Mouse (Mus musculus) lung, embryonic 14.5 days (tissue): ENCODE measurements around the gene Zfp879. TPM values are rescaled to one million over a fixed set of nuclear protein-coding genes. Genes with fewer than 3 reads are reported as not detected.
A peak's percentile ranks its signal among the peaks of the same experiment; 100 is the strongest.

Experiments used
- ATAC-seq: fragments of 200-750 bp; cut with Nextera tagmentation; 2 replicates; pipeline ENCODE4 v1.8.0; 2017; ENCODE audit warnings: mild to moderate bottlenecking, moderate TSS enrichment, moderate library complexity; ENCODE audit not compliant: insufficient read depth
- DNase-seq: peaks from one replicate; pipeline ENCODE4 v3.0.0-alpha.2; 2015
- H3K27ac ChIP-seq: fragments of 300-500 bp; sonication (generic); 2 replicates; pipeline ENCODE4 v1.5.1; 2014; ENCODE audit warnings: low read depth, mild to moderate bottlenecking, moderate library complexity
- H3K27me3 ChIP-seq: fragments of 300-500 bp; sonication (generic); 2 replicates; pipeline ENCODE4 v1.6.1; 2014; ENCODE audit warnings: low read length, control low read depth; ENCODE audit not compliant: insufficient read depth
- H3K36me3 ChIP-seq: fragments of 300-500 bp; sonication (generic); 2 replicates; pipeline ENCODE4 v1.6.1; 2014; ENCODE audit warnings: control low read depth; ENCODE audit not compliant: insufficient read depth
- H3K4me1 ChIP-seq: fragments of 300-500 bp; sonication (generic); 2 replicates; pipeline ENCODE4 v1.6.1; 2014; ENCODE audit warnings: antibody characterized with exemption, control low read depth; ENCODE audit not compliant: insufficient read depth
- H3K4me2 ChIP-seq: fragments of 300-500 bp; sonication (generic); 2 replicates; pipeline ENCODE4 v1.6.1; 2014; ENCODE audit warnings: mild to moderate bottlenecking
- H3K4me3 ChIP-seq: fragments of 300-500 bp; sonication (generic); 2 replicates; pipeline ENCODE4 v1.5.1; 2014; ENCODE audit warnings: low read depth, low read length
- H3K9ac ChIP-seq: fragments of 300-500 bp; sonication (generic); 2 replicates; pipeline ENCODE4 v1.6.1; 2014
- H3K9me3 ChIP-seq: fragments of 300-500 bp; sonication (generic); 2 replicates; pipeline ENCODE4 v1.6.1; 2016; ENCODE audit warnings: low read depth, low read length, control low read depth
- CTCF ChIP-seq: IDR thresholded peaks from 2 replicates; pipeline ENCODE4 v1.5.1; 2016; ENCODE audit warnings: antibody characterized with exemption, low read depth
- WGBS: fragments of 180-500 bp; shearing (Covaris S2); extraction: QIAGEN DNeasy Blood & Tissue Kit; methylation state at CpG from one replicate; pipeline ENCODE4 v1.1.7; 2014; 5-methylcytosine and 5-hydroxymethylcytosine counted together
- polyA plus RNA-seq: library from polyadenylated mRNA; unstranded; fragments of >200 nt; fragmentation: Nextera tagmentation; extraction: Ambion mirVana; gene quantifications from 2 replicates; pipeline ENCODE4 v1.2.1, GENCODE M21; 2014

Gene Zfp879
- polyA plus RNA-seq, 1 experiment from 2014 or later, result 0.32 TPM

DNA sequence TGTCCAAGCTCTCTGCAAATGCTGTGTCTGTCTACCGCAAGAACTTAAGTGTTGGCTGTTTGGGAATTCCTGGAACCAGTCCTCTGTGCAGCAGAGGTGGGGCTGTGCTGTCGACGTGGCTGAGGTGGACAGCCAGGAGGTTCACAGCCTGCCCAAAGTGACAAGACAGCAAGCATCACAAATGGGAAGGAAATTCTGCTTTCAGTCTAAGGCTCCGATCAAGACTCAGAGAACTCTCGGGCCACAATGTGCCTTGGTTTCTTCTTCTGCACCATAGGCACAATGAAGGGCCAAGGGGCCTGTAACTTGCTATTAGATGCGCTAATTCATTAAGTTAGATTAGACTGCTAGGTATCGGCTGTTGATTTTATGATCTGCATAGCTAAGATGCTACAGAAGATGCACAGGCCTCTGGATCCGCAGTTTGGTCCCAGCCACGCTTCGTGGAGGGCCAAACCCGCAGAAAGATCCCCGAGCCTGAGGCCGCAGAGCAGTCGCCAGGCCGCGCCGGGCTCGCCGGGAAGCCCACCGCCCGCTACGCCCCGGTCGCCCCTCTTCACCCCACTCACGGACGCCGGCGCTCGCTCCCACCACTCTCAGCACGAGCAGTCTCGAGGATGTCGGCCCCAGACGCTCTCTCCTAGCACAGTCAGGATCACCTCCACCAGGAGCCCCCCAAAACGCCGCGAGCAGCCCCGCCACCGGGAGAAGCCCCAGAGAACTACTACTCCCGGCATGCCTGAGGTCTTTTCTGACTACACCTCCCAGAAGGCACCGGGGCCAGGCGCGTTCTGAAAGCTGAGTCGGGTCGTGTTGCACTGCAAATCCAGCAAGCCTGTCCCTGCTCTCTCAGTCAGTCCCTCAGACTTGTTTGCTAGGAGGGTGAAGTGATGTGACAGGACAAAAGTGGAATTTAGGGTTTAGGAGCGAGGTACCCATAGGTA is 14.1 kb downstream of the Zfp879 start, which contains the start of gene Zfp354c:
TSS of gene Zfp354c (minus strand) at position 715 of the 944 bp plus-strand sequence.
- WGBS, result under 1% methylated on average over 44 of the region's 45 CpGs
- Histone ChIP-seq H3K36me3 (peaks cover 33% of the 10 kb centered on the region), H3K9ac (peak within 1 kb of the TSS; percentile 87), H3K9me3 (peaks cover under 1% of the 10 kb centered on the region; the same call in 1 of the 2 replicates), H3K27me3 (no peaks in the 10 kb centered on the region), H3K4me1 (no peaks in the 10 kb centered on the region), H3K4me2 (peak within 1 kb of the TSS; percentile 60), H3K27ac (peak within 1 kb of the TSS; percentile 65; the same call in 1 of the 2 replicates), H3K4me3 (peak within 1 kb of the TSS; percentile 77)
- TF ChIP-seq CTCF, result no peak
- DNase-seq (peak; percentile 93), ATAC-seq (peak; percentile 97)

GRCm38 (mm10) chr11:50826214-50826613 is 15.1 kb downstream of the Zfp879 start:
- Histone ChIP-seq H3K36me3 (peaks cover 44% of the 10 kb centered on the region), H3K9ac (peak overlapping the region; percentile 87), H3K27ac (no peak overlapping the region), H3K9me3 (no peaks in the 10 kb centered on the region), H3K4me1 (no peaks in the 10 kb centered on the region), H3K4me3 (peak overlapping the region; percentile 77), H3K4me2 (peak overlapping the region; percentile 60), H3K27me3 (no peaks in the 10 kb centered on the region)
- peak; percentile 4 for DNase-seq
- 33% methylated on average over 2 of the region's 2 CpGs for WGBS
- no peak for ATAC-seq
- no peak for TF ChIP-seq CTCF

GRCm38 (mm10) chr11:50814233-50814632 is 27.1 kb downstream of the Zfp879 start:
- H3K4me1 ChIP-seq, result no peaks in the 10 kb centered on the region
- TF ChIP-seq CTCF, result no peak
- H3K27ac ChIP-seq, result no peak overlapping the region
- DNase-seq, result no peak
- H3K4me2 ChIP-seq, result no peak overlapping the region
- peaks cover 45% of the 10 kb centered on the region for H3K9me3 ChIP-seq
- WGBS, result 96% methylated on average over 4 of the region's 4 CpGs
- H3K27me3 ChIP-seq, result no peaks in the 10 kb centered on the region
- no peak for ATAC-seq
- no peak overlapping the region for H3K4me3 ChIP-seq
- peaks cover 80% of the 10 kb centered on the region for H3K36me3 ChIP-seq
- H3K9ac ChIP-seq, result no peak overlapping the region

GRCm38 (mm10) chr11:50798836-50799235 is 42.5 kb downstream of the Zfp879 start:
- Histone ChIP-seq H3K4me1 (no peaks in the 10 kb centered on the region), H3K27me3 (no peaks in the 10 kb centered on the region), H3K4me2 (no peak overlapping the region), H3K27ac (no peak overlapping the region), H3K9ac (no peak overlapping the region), H3K36me3 (no peaks in the 10 kb centered on the region), H3K4me3 (no peak overlapping the region), H3K9me3 (no peaks in the 10 kb centered on the region)
- ATAC-seq (no peak), DNase-seq (no peak)
- no peak for TF ChIP-seq CTCF

DNA sequence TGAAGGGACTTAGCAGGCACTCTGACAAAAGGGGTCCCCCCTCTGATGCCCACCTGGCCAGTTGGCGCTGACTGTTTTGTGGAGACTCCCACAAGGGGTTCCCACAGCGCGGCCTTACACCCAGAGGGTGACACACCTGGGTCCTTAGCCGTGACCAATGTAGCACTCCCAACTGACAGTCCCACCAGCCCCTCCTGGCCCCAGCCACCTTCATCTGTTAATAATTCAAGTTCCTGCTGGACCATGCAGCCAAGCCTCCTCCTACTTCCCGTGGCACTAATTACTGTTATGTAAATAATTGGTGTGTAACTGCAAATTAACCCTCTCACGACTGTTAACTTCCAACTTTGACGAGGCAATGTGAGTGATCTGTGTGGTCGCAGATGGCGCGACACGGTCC is 43.7 kb downstream of the Zfp879 start:
- H3K27me3 ChIP-seq, result no peaks in the 10 kb centered on the region
- DNase-seq (no peak), ATAC-seq (no peak)
- H3K9ac ChIP-seq, result no peak overlapping the region
- no peak overlapping the region for H3K4me2 ChIP-seq
- H3K9me3 ChIP-seq, result no peaks in the 10 kb centered on the region
- H3K4me1 ChIP-seq, result no peaks in the 10 kb centered on the region
- H3K27ac ChIP-seq, result no peak overlapping the region
- no peak for TF ChIP-seq CTCF
- 62% methylated on average over 11 of the region's 11 CpGs for WGBS
- no peaks in the 10 kb centered on the region for H3K36me3 ChIP-seq
- H3K4me3 ChIP-seq, result no peak overlapping the region

Other genes with a start within 250 kb of the Zfp879 start
- gene Adamts2, start 239.5 kb downstream of the Zfp879 start, polyA plus RNA-seq, result 9.5 and 10.9 TPM in 2 replicates
- 34.1 and 34.2 TPM in 2 replicates for gene Zfp354c, start 13.8 kb downstream of the Zfp879 start, polyA plus RNA-seq
- gene Grm6, start 9.1 kb upstream of the Zfp879 start, polyA plus RNA-seq, result not detected in 2 replicates
- 8.2 and 8.9 TPM in 2 replicates for gene Zfp454, start 46.1 kb upstream of the Zfp879 start, polyA plus RNA-seq
- 13.1 and 14.7 TPM in 2 replicates for gene Zfp2, start 74.6 kb upstream of the Zfp879 start, polyA plus RNA-seq
- 1.1 and 1.4 TPM in 2 replicates for gene Zfp354b, start 90.1 kb upstream of the Zfp879 start, polyA plus RNA-seq
- gene 4933414I15Rik, start 102.2 kb upstream of the Zfp879 start, polyA plus RNA-seq, result not detected in 2 replicates
- not detected in 2 replicates for gene Prop1, start 112.2 kb upstream of the Zfp879 start, polyA plus RNA-seq
- not detected in 2 replicates for gene Olfr1378, start 125.0 kb upstream of the Zfp879 start, polyA plus RNA-seq
- gene Olfr1377, start 140.4 kb upstream of the Zfp879 start, polyA plus RNA-seq, result not detected in 2 replicates
- gene Olfr51, start 162.0 kb upstream of the Zfp879 start, polyA plus RNA-seq, result not detected in 2 replicates
- not detected in 2 replicates for gene Olfr54, start 172.7 kb upstream of the Zfp879 start, polyA plus RNA-seq
- gene Olfr1375, start 206.6 kb upstream of the Zfp879 start, polyA plus RNA-seq, result not detected in 2 replicates
- gene Zfp354a, start 217.7 kb upstream of the Zfp879 start, polyA plus RNA-seq, result 7.8 and 8.4 TPM in 2 replicates